ENCODE assay signal across 24 mouse cellular contexts in genomic region chr4:142568556-142568955, GRCm38 (mm10).
A peak's percentile ranks its signal among the peaks of the same experiment; 100 is the strongest.
DNase-seq lines count a peak whose midpoint lies in the region; ATAC-seq lines count a peak whose summit lies in the region.
"Had no signal": no experiment of that assay in that cellular context is flagged by ENCODE, and none has a peak within 500 bp of the region (broad histone marks: within the 10 kb centered on the region; RNA-seq: fewer than 3 reads in every experiment).

No protein-coding gene starts in this region.

- peak overlapping the region; percentile 4; the same call in 1 of the 2 replicates for H3K27ac ChIP-seq in hindbrain, embryonic 13.5 days
- no peak overlapping the region for H3K27ac ChIP-seq in hindbrain, embryonic 10.5 days
- peak overlapping the region; percentile 56; the same call in 1 of the 2 replicates for H3K27ac ChIP-seq in neural tube, embryonic 13.5 days (replicated peaks)
- H3K27ac ChIP-seq in neural tube, embryonic 15.5 days (replicated peaks): no peak overlapping the region
- no peak overlapping the region for H3K27ac ChIP-seq in liver, embryonic 11.5 days (ENCODE audit: low read depth, low read length)
- H3K27ac ChIP-seq: forebrain, embryonic 13.5 days; limb, embryonic 10.5 days; macrophage had no signal

- H3K27me3 ChIP-seq in hindbrain, embryonic 13.5 days: no peaks in the 10 kb centered on the region
- H3K27me3 ChIP-seq in hindbrain, embryonic 10.5 days (ENCODE audit: insufficient read depth, poor library complexity, severe bottlenecking): no peaks in the 10 kb centered on the region
- no peaks in the 10 kb centered on the region for H3K27me3 ChIP-seq in neural tube, embryonic 13.5 days
- H3K27me3 ChIP-seq in neural tube, embryonic 15.5 days (replicated peaks): no peaks in the 10 kb centered on the region
- H3K27me3 ChIP-seq in liver, embryonic 11.5 days (replicated peaks; ENCODE audit: control insufficient read depth, insufficient read depth, low read length): no peaks in the 10 kb centered on the region
- H3K27me3 ChIP-seq: CH12.LX; forebrain, embryonic 13.5 days had no signal

- DNase-seq in hindbrain, embryonic 10.5 days (ENCODE audit: low spot score): no peak
- DNase-seq in left cerebral cortex, postnatal 14 days (ENCODE audit: low spot score in 2 of 2): peak; percentile 11 to 64
- no peak for DNase-seq in left cerebral cortex, postnatal 4 days
- peak; percentile 43 for DNase-seq in right cerebral cortex, postnatal 25 days
- DNase-seq in liver, embryonic 11.5 days (ENCODE audit: low spot score): no peak
- DNase-seq: adrenal gland, postnatal 36 days; cerebellum, adult 11-12 months; cerebellum, postnatal 10 days; heart, postnatal 4 days; kidney, adult 18-20 months; kidney, postnatal 4 days; liver; liver, postnatal 0 days had no signal

- H3K4me2 ChIP-seq in hindbrain, embryonic 13.5 days: no peak overlapping the region
- H3K4me2 ChIP-seq in neural tube, embryonic 13.5 days: no peak overlapping the region
- H3K4me2 ChIP-seq in neural tube, embryonic 15.5 days: no peak overlapping the region
- H3K4me2 ChIP-seq in liver, embryonic 11.5 days: no peak overlapping the region
- H3K4me2 ChIP-seq: forebrain, embryonic 13.5 days had no signal

- H3K4me1 ChIP-seq in hindbrain, embryonic 13.5 days (replicated peaks): peaks cover 12% of the 10 kb centered on the region
- H3K4me1 ChIP-seq in hindbrain, embryonic 10.5 days (replicated peaks): no peaks in the 10 kb centered on the region
- H3K4me1 ChIP-seq in neural tube, embryonic 13.5 days (replicated peaks): peaks cover 21% of the 10 kb centered on the region
- peaks cover 16% of the 10 kb centered on the region for H3K4me1 ChIP-seq in neural tube, embryonic 15.5 days
- H3K4me1 ChIP-seq in liver, embryonic 11.5 days (replicated peaks; ENCODE audit: control insufficient read depth, insufficient read depth, low read length): no peaks in the 10 kb centered on the region
- H3K4me1 ChIP-seq: limb, embryonic 10.5 days had no signal

- 83% methylated on average over 6 of the region's 6 CpGs for WGBS in hindbrain, embryonic 13.5 days
- 81% methylated on average over 6 of the region's 6 CpGs for WGBS in hindbrain, embryonic 10.5 days
- 87% methylated on average over 6 of the region's 6 CpGs for WGBS in neural tube, embryonic 13.5 days
- WGBS in neural tube, embryonic 15.5 days: 76% methylated on average over 6 of the region's 6 CpGs
- 81% methylated on average over 6 of the region's 6 CpGs for WGBS in liver, embryonic 11.5 days

- H3K36me3 ChIP-seq in hindbrain, embryonic 13.5 days: no peaks in the 10 kb centered on the region
- no peaks in the 10 kb centered on the region for H3K36me3 ChIP-seq in hindbrain, embryonic 10.5 days
- no peaks in the 10 kb centered on the region for H3K36me3 ChIP-seq in neural tube, embryonic 13.5 days
- no peaks in the 10 kb centered on the region for H3K36me3 ChIP-seq in neural tube, embryonic 15.5 days
- H3K36me3 ChIP-seq in liver, embryonic 11.5 days (ENCODE audit: control insufficient read depth, insufficient read depth, low read length): no peaks in the 10 kb centered on the region
- H3K36me3 ChIP-seq: G1E; limb, embryonic 10.5 days had no signal

- no peak overlapping the region for H3K4me3 ChIP-seq in hindbrain, embryonic 13.5 days
- H3K4me3 ChIP-seq in hindbrain, embryonic 10.5 days: no peak overlapping the region
- H3K4me3 ChIP-seq in neural tube, embryonic 13.5 days: no peak overlapping the region
- H3K4me3 ChIP-seq in neural tube, embryonic 15.5 days (replicated peaks): no peak overlapping the region
- H3K4me3 ChIP-seq in liver, embryonic 11.5 days (ENCODE audit: low read depth, low read length): no peak overlapping the region
- H3K4me3 ChIP-seq: forebrain, embryonic 13.5 days; limb, embryonic 10.5 days had no signal

- H3K9me3 ChIP-seq in hindbrain, embryonic 13.5 days: no peaks in the 10 kb centered on the region
- no peaks in the 10 kb centered on the region for H3K9me3 ChIP-seq in hindbrain, embryonic 10.5 days
- no peaks in the 10 kb centered on the region for H3K9me3 ChIP-seq in neural tube, embryonic 13.5 days
- no peaks in the 10 kb centered on the region for H3K9me3 ChIP-seq in neural tube, embryonic 15.5 days (replicated peaks)
- no peaks in the 10 kb centered on the region for H3K9me3 ChIP-seq in liver, embryonic 11.5 days (ENCODE audit: control insufficient read depth, low read length)
- H3K9me3 ChIP-seq: forebrain, embryonic 13.5 days; limb, embryonic 10.5 days had no signal

- no peak overlapping the region for H3K9ac ChIP-seq in hindbrain, embryonic 13.5 days
- no peak overlapping the region for H3K9ac ChIP-seq in neural tube, embryonic 13.5 days
- no peak overlapping the region for H3K9ac ChIP-seq in neural tube, embryonic 15.5 days (replicated peaks)
- H3K9ac ChIP-seq in liver, embryonic 11.5 days (ENCODE audit: low read depth, low read length): no peak overlapping the region
- H3K9ac ChIP-seq: forebrain, embryonic 13.5 days; liver, postnatal 0 days had no signal

- ATAC-seq in hindbrain, embryonic 13.5 days (ENCODE audit: low FRiP score): no peak
- ATAC-seq in neural tube, embryonic 13.5 days (ENCODE audit: low read depth): no peak
- ATAC-seq in neural tube, embryonic 15.5 days (ENCODE audit: low FRiP score): no peak
- ATAC-seq in liver, embryonic 11.5 days (replicated peaks; ENCODE audit: low FRiP score): no peak
- ATAC-seq: forebrain, embryonic 13.5 days; inflammation-experienced regulatory T-cells, adult 6 months; liver, postnatal 0 days; lung, postnatal 0 days; Patski had no signal

- intact Hi-C loops in left cerebral cortex, postnatal 14 days (cut with DNase I): no loop called here
- intact Hi-C loops in left cerebral cortex, postnatal 4 days (cut with DNase I): no loop called here

Comparison
In these comparisons a context has a peak if more than half of its experiments do, and no peak if none do; other contexts are left out.
1. H3K27ac ChIP-seq: peak in hindbrain, embryonic 13.5 days (single experiment) and neural tube, embryonic 13.5 days (single experiment); none in hindbrain, embryonic 10.5 days (single experiment), neural tube, embryonic 15.5 days (single experiment) and liver, embryonic 11.5 days (single experiment).
2. DNase-seq: peak in left cerebral cortex, postnatal 14 days (2 of 2) and right cerebral cortex, postnatal 25 days (single experiment); none in hindbrain, embryonic 10.5 days (single experiment), left cerebral cortex, postnatal 4 days (single experiment) and liver, embryonic 11.5 days (single experiment).